Mouse (Mus musculus) neutrophil, adult 5-6 weeks (primary cell): ENCODE results near the gene Clec2g. TPM values are rescaled to one million over a fixed set of nuclear protein-coding genes. Genes with fewer than 3 reads are reported as not detected.
"Not testable (repeated sequence)": the region's sequence is repeated elsewhere in the genome, so short reads cannot be mapped to it uniquely, and the experiment has no call there.

Experiments used
- ATAC-seq: fragments of 151-379, 151-347 bp; 2 replicates; pipeline ENCODE4 v1.8.0; 2017; ENCODE audit warnings: mild to moderate bottlenecking, moderate TSS enrichment; ENCODE audit not compliant: insufficient number of reproducible peaks, poor library complexity, low FRiP score, severe bottlenecking; ENCODE audit errors: extremely low read depth
- total RNA-seq: library from RNA; stranded (forward); fragments of 200-1000 nt; gene quantifications from 2 replicates; pipeline ENCODE4 v1.2.3, GENCODE M21; 2017

Clec2g gene
- total RNA-seq, 1 experiment from 2014 or later: not detected

- no peak for ATAC-seq
These were observed 74.4 kb downstream of the Clec2g start for GRCm38 (mm10) chr6:129008552-129008951.

GRCm38 (mm10) chr6:129009846-129010504 lies 75.8 kb downstream of the Clec2g start:
- not testable (repeated sequence) for ATAC-seq

GRCm38 (mm10) chr6:129010505-129010873 lies 76.3 kb downstream of the Clec2g start:
- no peak for ATAC-seq

- not testable (repeated sequence) for ATAC-seq
These were observed 77.8 kb downstream of the Clec2g start for GRCm38 (mm10) chr6:129012012-129012411.

GRCm38 (mm10) chr6:129012966-129013365 lies 78.8 kb downstream of the Clec2g start:
- no peak for ATAC-seq

GRCm38 (mm10) chr6:129013762-129014276 lies 79.6 kb downstream of the Clec2g start:
- ATAC-seq: no peak

GRCm38 (mm10) chr6:129014399-129014798 lies 80.2 kb downstream of the Clec2g start:
- ATAC-seq: peak; percentile 47; the same call in 1 of the 2 replicates

GRCm38 (mm10) chr6:129027451-129028248 lies 93.5 kb downstream of the Clec2g start:
- no peak for ATAC-seq

GRCm38 (mm10) chr6:129030175-129030824 lies 96.1 kb downstream of the Clec2g start:
- no peak for ATAC-seq

- no peak for ATAC-seq
These were observed 96.8 kb downstream of the Clec2g start for GRCm38 (mm10) chr6:129030964-129031363.

GRCm38 (mm10) chr6:129033397-129033796 lies 99.2 kb downstream of the Clec2g start:
- ATAC-seq: peak; percentile 93

Other genes starting within 250 kb of the Clec2g start
- 0.61 and 0.93 TPM in 2 replicates for gene Klrb1, start 211.3 kb upstream of the Clec2g start, total RNA-seq
- 2.4 and 3.2 TPM in 2 replicates for gene Klrb1c, start 145.2 kb upstream of the Clec2g start, total RNA-seq
- gene Gm44511, start 108.1 kb upstream of the Clec2g start, total RNA-seq: 2.9 TPM in 1 of 2 replicates, not detected in the other
- 0.37 and 1.5 TPM in 2 replicates for gene Klrb1b, start 108.0 kb upstream of the Clec2g start, total RNA-seq
- gene Clec2i, start 46.8 kb upstream of the Clec2g start, total RNA-seq: 148 and 170 TPM in 2 replicates
- gene BC035044, start 43.3 kb upstream of the Clec2g start, total RNA-seq: 20.4 and 25.3 TPM in 2 replicates
- 0.86 and 1.2 TPM in 2 replicates for gene Klrb1f, start 111.5 kb downstream of the Clec2g start, total RNA-seq
- gene Clec2e, start 166.5 kb downstream of the Clec2g start, total RNA-seq: 0.23 and 0.25 TPM in 2 replicates
- 513 and 543 TPM in 2 replicates for gene Clec2d, start 246.2 kb downstream of the Clec2g start, total RNA-seq